Mouse (Mus musculus) granulocyte monocyte progenitor cell, adult 5-6 weeks (primary cell): ENCODE data around the gene Olfr954. TPM values are rescaled to one million over a fixed set of nuclear protein-coding genes. Genes with fewer than 3 reads are reported as not detected.

Experiments used
- ATAC-seq: replicated peaks from 2 replicates; pipeline ENCODE4 v1.8.0; 2016; ENCODE audit warnings: mild to moderate bottlenecking, moderate TSS enrichment, inconsistent platforms; ENCODE audit not compliant: poor library complexity, severe bottlenecking
- total RNA-seq, 2 experiments: library from RNA; stranded (forward) in 1 of 2; stranded (reverse) in 1 of 2; fragments of 200-712, 200-1000 nt in 1 of 2; fragments of >200 nt in 1 of 2; fragmentation: Nextera tagmentation in 1 of 2; gene quantifications; 2 replicates each; pipeline ENCODE4 v1.2.3; 2014 to 2017

Gene Olfr954
- total RNA-seq (2014; fragmentation: Nextera tagmentation) (not detected in 2 replicates), total RNA-seq (2017) (not detected in 2 replicates)

GRCm38 (mm10) chr9:39456401-39456800 is at the start of gene Olfr954:
Olfr954 (plus strand) TSS chr9:39456701.
- ATAC-seq, result no peak

- ATAC-seq, result no peak
Observed at GRCm38 (mm10) chr9:39427048-39427447, 29.5 kb upstream of the Olfr954 start, which contains the start of gene Olfr952. Olfr952 (minus strand) TSS chr9:39427148.

DNA sequence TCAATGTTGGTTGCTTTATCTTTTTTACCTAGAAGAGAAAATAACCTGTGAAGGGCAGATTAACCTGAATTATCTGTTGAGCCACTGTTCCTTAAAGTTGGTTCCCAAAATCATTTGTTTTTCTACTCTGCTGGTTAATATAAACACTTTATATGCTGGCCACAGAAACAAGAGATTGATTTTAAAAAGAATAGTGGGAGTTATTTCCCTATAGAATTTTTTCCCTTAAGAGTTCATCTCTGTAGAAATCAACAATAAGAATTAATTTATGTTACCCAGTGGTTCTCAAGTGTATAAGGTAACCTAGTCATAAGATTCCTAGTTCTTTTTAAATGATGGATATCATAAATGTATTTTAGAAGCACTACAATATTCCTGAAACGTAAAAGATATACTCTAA is 15.3 kb downstream of the Olfr954 start, which contains the start of gene Olfr955:
Gene Olfr955, minus strand, starts transcription at position 101 of the 400 bp plus-strand sequence.
- ATAC-seq, result no peak

DNA sequence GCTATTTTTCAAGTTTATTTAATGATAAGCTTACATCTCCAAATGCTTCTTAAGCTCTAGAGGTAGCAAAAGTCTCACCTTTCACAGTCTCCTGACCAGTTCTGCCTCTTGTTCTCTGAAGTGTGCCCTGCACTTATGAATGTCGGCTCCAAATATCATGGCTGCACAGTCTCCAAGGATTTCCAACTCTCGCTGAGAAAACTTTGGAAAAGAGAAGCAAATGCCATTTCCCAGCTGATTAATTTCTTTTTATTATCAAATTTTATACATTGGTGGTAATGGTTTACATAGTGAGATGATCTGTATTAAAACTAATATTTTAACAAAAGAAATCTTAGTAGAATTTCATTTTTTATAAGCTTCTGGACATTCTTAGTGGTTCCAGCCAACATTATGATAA is 37.4 kb downstream of the Olfr954 start, which contains the start of gene Olfr44:
Gene Olfr44, minus strand, starts transcription at position 101 of the 400 bp plus-strand sequence.
- ATAC-seq, result no peak

GRCm38 (mm10) chr9:39508998-39509397 is 52.5 kb downstream of the Olfr954 start:
- peak; percentile 56 for ATAC-seq

- no peak for ATAC-seq
Observed at GRCm38 (mm10) chr9:39509412-39509811, 52.9 kb downstream of the Olfr954 start.

Other genes with a start within 250 kb of the Olfr954 start
- gene Olfr1537, start 206.7 kb upstream of the Olfr954 start, total RNA-seq (2014; fragmentation: Nextera tagmentation), result not detected in 2 replicates
- not detected in 2 replicates for gene Olfr1537, start 206.7 kb upstream of the Olfr954 start, total RNA-seq (2017)
- gene Olfr945, start 179.9 kb upstream of the Olfr954 start, total RNA-seq (2014; fragmentation: Nextera tagmentation), result not detected in 2 replicates
- gene Olfr945, start 179.9 kb upstream of the Olfr954 start, total RNA-seq (2017), result not detected in 2 replicates
- not detected in 2 replicates for gene Olfr948, start 130.7 kb upstream of the Olfr954 start, total RNA-seq (2014; fragmentation: Nextera tagmentation)
- not detected in 2 replicates for gene Olfr948, start 130.7 kb upstream of the Olfr954 start, total RNA-seq (2017)
- not detected in 2 replicates for gene Olfr951, start 69.3 kb upstream of the Olfr954 start, total RNA-seq (2014; fragmentation: Nextera tagmentation)
- not detected in 2 replicates for gene Olfr951, start 69.3 kb upstream of the Olfr954 start, total RNA-seq (2017)
- gene Olfr952, start 29.6 kb upstream of the Olfr954 start, total RNA-seq (2014; fragmentation: Nextera tagmentation), result not detected in 2 replicates
- not detected in 2 replicates for gene Olfr952, start 29.6 kb upstream of the Olfr954 start, total RNA-seq (2017)
- not detected in 2 replicates for gene Olfr955, start 15.2 kb downstream of the Olfr954 start, total RNA-seq (2014; fragmentation: Nextera tagmentation)
- gene Olfr955, start 15.2 kb downstream of the Olfr954 start, total RNA-seq (2017), result not detected in 2 replicates
- not detected in 2 replicates for gene Olfr44, start 37.3 kb downstream of the Olfr954 start, total RNA-seq (2014; fragmentation: Nextera tagmentation)
- not detected in 2 replicates for gene Olfr44, start 37.3 kb downstream of the Olfr954 start, total RNA-seq (2017)
- gene Olfr957, start 59.1 kb downstream of the Olfr954 start, total RNA-seq (2014; fragmentation: Nextera tagmentation), result not detected in 2 replicates
- gene Olfr957, start 59.1 kb downstream of the Olfr954 start, total RNA-seq (2017), result not detected in 2 replicates
- not detected in 2 replicates for gene Olfr958, start 97.4 kb downstream of the Olfr954 start, total RNA-seq (2014; fragmentation: Nextera tagmentation)
- not detected in 2 replicates for gene Olfr958, start 97.4 kb downstream of the Olfr954 start, total RNA-seq (2017)
- not detected in 2 replicates for gene Olfr959, start 118.9 kb downstream of the Olfr954 start, total RNA-seq (2014; fragmentation: Nextera tagmentation)
- not detected in 2 replicates for gene Olfr959, start 118.9 kb downstream of the Olfr954 start, total RNA-seq (2017)
- not detected in 2 replicates for gene AW551984, start 147.7 kb downstream of the Olfr954 start, total RNA-seq (2014; fragmentation: Nextera tagmentation)
- not detected in 2 replicates for gene AW551984, start 147.7 kb downstream of the Olfr954 start, total RNA-seq (2017)
- not detected in 2 replicates for gene Olfr148, start 154.0 kb downstream of the Olfr954 start, total RNA-seq (2014; fragmentation: Nextera tagmentation)
- gene Olfr148, start 154.0 kb downstream of the Olfr954 start, total RNA-seq (2017), result not detected in 2 replicates
- gene Olfr960, start 164.7 kb downstream of the Olfr954 start, total RNA-seq (2014; fragmentation: Nextera tagmentation), result not detected in 2 replicates
- not detected in 2 replicates for gene Olfr960, start 164.7 kb downstream of the Olfr954 start, total RNA-seq (2017)
- not detected in 2 replicates for gene Olfr961, start 188.4 kb downstream of the Olfr954 start, total RNA-seq (2014; fragmentation: Nextera tagmentation)
- gene Olfr961, start 188.4 kb downstream of the Olfr954 start, total RNA-seq (2017), result not detected in 2 replicates
- gene Olfr963, start 210.5 kb downstream of the Olfr954 start, total RNA-seq (2014; fragmentation: Nextera tagmentation), result not detected in 2 replicates
- gene Olfr963, start 210.5 kb downstream of the Olfr954 start, total RNA-seq (2017), result not detected in 2 replicates